Mouse (Mus musculus) urinary bladder, adult 18-20 months (tissue): ENCODE results near the gene Limd2.

Source experiments
- DNase-seq, 2 experiments: peaks; one replicate each; pipeline ENCODE4 v3.0.0; 2022; ENCODE audit warnings: low spot score in 2 of 2, mixed read lengths in 2 of 2

Gene Limd2

GRCm38 (mm10) chr11:106173228-106173627 is 12.6 kb upstream of the Limd2 start:
- DNase-seq: no peak

DNA sequence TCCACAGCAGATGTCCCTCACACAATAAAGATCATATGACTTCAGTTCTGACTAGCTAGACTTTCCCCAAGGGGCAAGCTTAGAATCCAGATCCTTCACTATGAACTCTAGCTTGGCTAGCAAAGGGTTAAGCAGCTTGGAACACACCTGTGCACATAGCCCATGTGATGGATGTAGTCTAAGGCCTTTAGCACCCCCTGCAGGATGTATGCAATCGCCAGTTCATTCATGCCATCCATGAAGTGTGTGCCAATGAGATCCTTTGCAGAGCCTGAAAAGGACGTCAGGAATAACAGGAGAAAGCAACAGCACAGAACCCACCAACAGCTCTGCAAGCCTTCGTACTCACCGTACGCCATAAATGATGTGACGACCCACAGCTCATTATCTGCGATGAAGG is 10.1 kb upstream of the Limd2 start:
- no peak for DNase-seq

- no peak for DNase-seq
These were observed 6.8 kb upstream of the Limd2 start for GRCm38 (mm10) chr11:106167435-106167834.

DNA sequence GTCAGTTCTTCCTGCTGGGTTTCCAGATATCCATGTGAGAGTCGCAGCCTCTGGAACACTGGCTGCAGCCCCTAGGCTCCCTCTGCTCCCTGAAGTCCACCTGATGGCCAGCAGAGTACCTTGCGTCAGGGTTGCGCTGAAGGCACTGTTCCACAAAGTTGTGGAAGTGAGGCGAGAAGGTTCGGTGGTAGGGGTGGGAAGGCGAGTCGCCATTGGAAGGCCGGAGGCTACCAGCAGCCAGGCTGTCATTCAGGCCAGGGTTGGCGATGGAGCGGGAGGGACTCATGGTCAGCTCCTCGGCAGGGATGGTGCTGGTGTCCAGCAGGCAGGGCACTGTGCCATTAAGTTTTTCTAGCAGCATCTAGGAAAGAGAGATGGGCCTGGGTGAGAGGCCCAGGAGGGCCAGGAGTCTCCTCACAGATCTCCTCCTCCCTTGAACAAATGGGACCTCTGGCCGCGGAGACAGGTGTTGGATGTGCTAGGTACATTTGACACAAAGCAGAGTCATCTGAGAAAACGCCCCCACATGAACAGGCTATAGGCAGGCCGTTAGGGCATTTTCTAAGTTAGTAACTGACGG is 4.0 kb upstream of the Limd2 start:
- DNase-seq: no peak

- DNase-seq: no peak
These were observed 2.9 kb upstream of the Limd2 start for GRCm38 (mm10) chr11:106163546-106163945.

- no peak for DNase-seq
These were observed 1.6 kb upstream of the Limd2 start for GRCm38 (mm10) chr11:106162237-106162636.

GRCm38 (mm10) chr11:106159921-106160840 is 479 bp downstream of the Limd2 start:
- DNase-seq: peak; percentile 46 to 65

- DNase-seq: no peak
These were observed 1.3 kb downstream of the Limd2 start for GRCm38 (mm10) chr11:106159216-106159920.

DNA sequence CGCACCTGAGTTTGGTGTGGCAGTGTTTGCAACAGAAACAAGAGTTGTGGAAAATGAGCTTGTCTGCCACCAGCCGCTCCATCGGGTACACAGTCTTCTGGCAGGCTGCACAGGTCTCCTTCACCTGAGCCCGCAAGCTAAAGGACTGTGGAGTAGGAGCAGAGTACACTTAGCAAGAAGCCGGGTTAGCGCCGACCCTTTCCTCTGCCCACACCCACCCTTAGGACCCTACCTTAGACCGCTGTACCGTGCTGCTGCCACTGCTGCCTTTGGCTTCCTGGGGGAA is 1.8 kb downstream of the Limd2 start:
- no peak for DNase-seq

GRCm38 (mm10) chr11:106158081-106158929 is 2.4 kb downstream of the Limd2 start:
- no peak for DNase-seq

GRCm38 (mm10) chr11:106157154-106157553 is 3.5 kb downstream of the Limd2 start:
- DNase-seq: no peak

- no peak for DNase-seq
These were observed 4.4 kb downstream of the Limd2 start for GRCm38 (mm10) chr11:106156257-106156656.

GRCm38 (mm10) chr11:106155761-106156160 is 4.9 kb downstream of the Limd2 start:
- no peak for DNase-seq

DNA sequence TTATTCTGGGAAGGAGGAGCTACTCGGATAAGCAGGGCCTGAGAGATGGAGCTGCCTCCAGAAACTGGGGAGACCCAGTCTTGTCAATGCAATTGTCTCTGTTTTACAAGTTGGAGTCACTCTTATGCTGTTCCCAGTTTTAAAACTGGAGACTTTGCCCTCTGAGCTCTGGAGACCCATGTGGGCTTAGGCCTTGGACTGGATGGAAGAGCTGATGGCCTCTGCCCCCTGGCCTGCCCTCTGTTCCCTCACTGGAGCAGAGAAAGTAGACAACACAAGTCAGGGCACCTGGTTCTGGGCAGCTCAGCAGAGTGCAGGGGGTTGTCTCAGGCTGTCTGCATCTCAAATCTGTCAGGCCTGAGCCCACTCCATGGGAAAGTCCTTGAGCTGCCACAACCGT is 5.9 kb downstream of the Limd2 start:
- DNase-seq: no peak

- DNase-seq: no peak
These were observed 6.6 kb downstream of the Limd2 start for GRCm38 (mm10) chr11:106154091-106154490.

DNA sequence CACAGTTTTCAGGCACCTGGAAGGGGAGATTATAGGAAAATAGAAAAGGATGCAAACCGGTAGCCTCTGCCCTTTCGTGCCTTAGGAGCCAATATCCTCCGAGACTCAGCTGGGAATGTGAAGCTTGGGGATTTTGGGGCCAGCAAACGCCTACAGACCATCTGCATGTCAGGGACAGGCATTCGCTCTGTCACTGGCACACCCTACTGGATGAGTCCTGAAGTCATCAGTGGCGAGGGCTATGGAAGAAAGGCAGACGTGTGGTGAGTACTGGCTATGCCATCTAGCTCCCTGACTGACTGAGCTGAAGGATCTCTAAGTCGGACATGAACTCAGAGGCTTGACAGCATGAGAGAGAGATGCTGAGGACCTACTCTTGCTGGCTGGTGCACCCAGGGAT is 8.5 kb downstream of the Limd2 start:
- no peak for DNase-seq

DNA sequence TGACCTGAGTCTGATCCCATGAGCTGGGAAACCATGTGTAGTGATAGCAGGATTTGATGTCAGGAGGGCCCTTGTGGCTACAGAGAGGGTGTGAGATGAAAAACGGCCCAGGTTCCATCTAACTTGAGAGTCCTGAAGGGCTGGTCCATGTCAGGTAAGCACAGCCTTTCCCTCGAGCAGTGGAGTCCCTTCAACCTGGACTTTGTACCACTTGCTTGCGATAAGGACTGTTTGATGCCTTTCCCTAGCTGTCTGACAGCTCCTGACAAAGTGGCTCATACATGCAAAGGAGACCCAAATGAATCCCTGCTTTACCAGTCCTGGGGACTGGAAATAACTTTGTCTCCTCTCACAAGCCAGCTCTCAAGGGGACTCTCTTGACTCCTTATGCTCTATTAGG is 9.4 kb downstream of the Limd2 start:
- DNase-seq: no peak

DNA sequence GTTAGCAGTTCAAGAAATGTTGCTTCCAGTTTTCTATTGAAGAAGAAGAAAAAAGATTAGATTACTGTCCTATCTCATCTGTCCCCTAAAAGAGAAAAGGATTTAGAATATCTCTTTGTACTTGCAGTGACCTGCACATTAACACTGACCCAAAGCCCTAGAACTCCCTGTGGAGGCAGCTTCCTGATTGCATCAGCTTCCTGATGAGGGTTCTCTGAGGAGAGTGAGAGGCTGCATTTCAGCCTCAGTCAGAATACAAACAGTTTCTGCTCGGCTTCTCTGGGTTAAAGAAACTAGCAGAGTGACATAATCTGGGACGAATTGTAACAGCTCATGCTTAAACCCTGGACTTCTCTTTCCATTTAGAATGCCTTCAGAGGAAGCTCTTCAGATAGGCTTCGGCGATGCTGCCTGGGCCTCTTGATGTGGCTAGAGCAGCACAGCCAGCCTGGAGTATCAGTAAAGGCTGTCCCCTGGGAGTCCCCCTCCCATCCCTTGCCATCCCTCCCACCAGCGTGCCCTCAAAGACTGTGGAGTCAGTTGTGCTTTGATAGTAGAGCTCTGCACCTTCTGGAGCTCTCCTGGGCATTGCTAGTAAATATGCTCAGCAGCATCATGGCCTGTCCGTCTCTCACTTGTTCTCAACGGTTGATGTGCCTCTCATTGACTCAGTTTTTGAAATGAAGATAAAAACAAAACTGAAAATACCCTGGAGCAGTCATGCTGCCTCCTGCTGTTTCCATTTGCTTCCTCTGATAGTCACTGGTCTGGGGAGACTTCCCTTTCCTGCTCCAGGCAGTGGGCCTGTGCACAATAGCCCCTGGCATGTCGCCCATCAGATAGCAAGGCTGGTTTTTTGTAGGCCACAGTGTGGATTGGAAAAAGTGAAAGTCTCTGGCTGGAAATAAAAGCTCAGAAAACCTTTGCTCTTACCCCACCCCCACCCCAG is 25.8 kb downstream of the Limd2 start:
- DNase-seq: peak; percentile 43 to 63

GRCm38 (mm10) chr11:106132516-106132915 is 28.1 kb downstream of the Limd2 start:
- DNase-seq: no peak

DNA sequence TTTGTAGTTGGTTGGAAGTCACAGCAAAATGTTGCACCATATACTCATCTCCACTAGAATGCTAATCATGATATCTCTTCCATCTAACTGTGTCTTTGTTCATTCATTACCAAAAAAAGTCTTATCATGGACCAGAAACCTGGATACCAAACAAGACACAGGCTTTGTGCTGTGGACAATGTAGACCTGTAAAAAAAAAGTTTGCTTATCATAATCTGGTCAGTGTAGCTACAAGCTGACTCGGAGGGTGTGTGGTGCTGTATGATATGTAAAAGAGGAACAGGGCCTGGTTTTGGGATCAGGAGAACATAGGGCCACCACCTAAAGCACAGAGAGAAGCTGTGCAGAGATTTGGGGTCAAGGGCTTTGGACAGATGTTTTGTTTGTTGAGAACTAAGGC is 31.2 kb downstream of the Limd2 start:
- DNase-seq: no peak
